Mouse (Mus musculus) cortical plate, adult 2 months (tissue): ENCODE results near the gene Adcy9. TPM values are rescaled to one million over a fixed set of nuclear protein-coding genes. Genes with fewer than 3 reads are reported as not detected.
A peak's percentile ranks its signal among the peaks of the same experiment; 100 is the strongest.

Source experiments
- H3K27ac ChIP-seq: fragments of 200-500 bp; 2 replicates; pipeline ENCODE4 v1.5.1; 2012; ENCODE audit warnings: low read length, control low read depth, inconsistent platforms; ENCODE audit not compliant: insufficient read depth
- H3K4me1 ChIP-seq: fragments of 200-500 bp; 2 replicates; pipeline ENCODE4 v1.6.1; 2011; ENCODE audit warnings: low read length; ENCODE audit not compliant: control insufficient read depth, insufficient read depth
- H3K4me3 ChIP-seq: fragments of 200-500 bp; 2 replicates; pipeline ENCODE4 v1.5.1; 2011; ENCODE audit warnings: mild to moderate bottlenecking, low read length, control low read depth; ENCODE audit not compliant: insufficient read depth
- CTCF ChIP-seq: fragments of 200-500 bp; IDR thresholded peaks from 2 replicates; pipeline ENCODE4 v1.5.1; 2011; ENCODE audit warnings: mild to moderate bottlenecking, control low read depth, low read length; ENCODE audit not compliant: insufficient read depth; ENCODE audit errors: extremely low read depth
- POLR2A ChIP-seq: fragments of 200-500 bp; IDR thresholded peaks from 2 replicates; pipeline ENCODE4 v1.6.1; 2011; ENCODE audit warnings: mild to moderate bottlenecking, low read length, control low read depth; ENCODE audit not compliant: insufficient read depth; ENCODE audit errors: extremely low read depth
- polyA plus RNA-seq: library from polyadenylated mRNA; depleted of rRNA; stranded (reverse); fragments of >200 nt; gene quantifications from 2 replicates; pipeline ENCODE4 v1.2.3, GENCODE M21; 2012

The Adcy9 gene
- polyA plus RNA-seq, 1 experiment, result 29.7 TPM

DNA sequence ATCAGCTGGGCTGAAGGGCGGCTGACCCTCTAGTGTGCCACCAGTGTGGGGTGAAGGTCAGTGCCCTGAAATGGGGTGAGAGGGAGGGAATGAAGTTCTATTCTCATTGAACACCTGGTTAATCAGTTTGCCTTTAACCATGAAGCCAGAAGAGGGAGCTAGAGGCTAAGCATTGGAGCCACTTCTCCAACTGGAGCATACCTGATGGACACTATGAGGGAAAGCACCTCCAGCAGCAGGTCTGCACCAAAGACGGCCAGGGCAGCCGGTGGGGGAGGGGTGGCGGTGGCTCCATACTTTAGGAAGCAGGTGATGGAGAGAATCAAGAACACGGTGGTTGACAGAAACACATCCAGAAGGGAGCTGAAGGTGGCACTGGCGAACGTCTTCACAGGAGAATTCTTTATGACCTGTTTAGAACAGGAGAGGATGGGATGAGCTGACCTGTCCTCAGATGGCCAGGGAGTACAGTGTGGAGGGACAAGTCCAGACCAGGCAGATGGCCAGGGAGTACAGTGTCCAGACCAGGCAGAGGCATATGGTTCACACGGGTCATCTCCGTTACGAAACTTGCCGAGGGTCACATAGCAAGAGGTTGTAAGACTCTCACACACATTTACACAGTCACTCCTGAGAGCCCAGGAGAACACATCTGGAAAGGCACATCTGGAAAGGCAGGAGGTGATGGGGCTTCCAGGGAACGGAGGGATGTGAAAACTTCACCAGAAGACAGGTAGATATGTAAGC lies 115.9 kb downstream of the Adcy9 start:
- no peak overlapping the region for H3K27ac ChIP-seq
- no peak for TF ChIP-seq POLR2A
- peak; percentile 56 for TF ChIP-seq CTCF
- H3K4me3 ChIP-seq, result no peak overlapping the region
- no peaks in the 10 kb centered on the region for H3K4me1 ChIP-seq

GRCm38 (mm10) chr16:4303554-4303953 lies 116.7 kb downstream of the Adcy9 start:
- Histone ChIP-seq H3K4me3 (no peak overlapping the region), H3K4me1 (no peaks in the 10 kb centered on the region), H3K27ac (no peak overlapping the region)
- TF ChIP-seq POLR2A, result no peak
- no peak for TF ChIP-seq CTCF

DNA sequence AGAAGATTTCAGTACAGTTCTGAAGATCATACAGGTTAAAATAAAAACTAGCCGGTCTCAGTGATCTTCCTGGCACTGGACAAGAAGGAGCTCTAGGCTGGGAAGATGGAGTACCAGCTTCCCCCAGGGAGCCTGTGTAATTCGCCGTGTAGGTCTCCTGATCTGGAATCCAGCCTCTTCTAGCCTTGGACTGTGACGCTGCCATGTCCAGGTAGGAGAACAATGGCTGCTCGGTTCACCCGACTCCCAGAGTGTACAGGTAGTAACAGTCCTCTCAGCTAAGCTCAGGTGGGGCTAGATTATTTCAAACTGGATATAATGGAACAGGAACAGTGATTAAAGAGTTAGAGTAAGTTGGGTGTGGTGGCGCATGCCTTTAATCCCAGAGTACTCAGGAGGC lies 120.0 kb downstream of the Adcy9 start:
- TF ChIP-seq CTCF, result no peak
- TF ChIP-seq POLR2A, result no peak

GRCm38 (mm10) chr16:4293259-4293658 lies 127.0 kb downstream of the Adcy9 start:
- Histone ChIP-seq H3K4me1 (no peaks in the 10 kb centered on the region), H3K27ac (no peak overlapping the region), H3K4me3 (no peak overlapping the region)
- no peak for TF ChIP-seq CTCF
- no peak for TF ChIP-seq POLR2A

More for the DNA sequence above, 120.0 kb downstream of the Adcy9 start:
- Histone ChIP-seq H3K4me3 (no peak overlapping the region), H3K4me1 (no peaks in the 10 kb centered on the region), H3K27ac (no peak overlapping the region)

- H3K27ac ChIP-seq, result no peak overlapping the region
- TF ChIP-seq CTCF, result peak; percentile 14; the same call in 1 of the 2 replicates
- TF ChIP-seq POLR2A, result no peak
- no peak overlapping the region for H3K4me3 ChIP-seq
- H3K4me1 ChIP-seq, result no peaks in the 10 kb centered on the region
These were observed 130.8 kb downstream of the Adcy9 start for GRCm38 (mm10) chr16:4289507-4289906.

GRCm38 (mm10) chr16:4286593-4286992 lies 133.7 kb downstream of the Adcy9 start:
- H3K4me3 ChIP-seq, result no peak overlapping the region
- no peak overlapping the region for H3K27ac ChIP-seq
- TF ChIP-seq POLR2A, result no peak
- no peak for TF ChIP-seq CTCF
- H3K4me1 ChIP-seq, result no peaks in the 10 kb centered on the region

GRCm38 (mm10) chr16:4285257-4285656 lies 135.0 kb downstream of the Adcy9 start:
- Histone ChIP-seq H3K27ac (no peak overlapping the region), H3K4me3 (no peak overlapping the region), H3K4me1 (no peaks in the 10 kb centered on the region)
- TF ChIP-seq POLR2A, result no peak
- peak; percentile 54; the same call in 1 of the 2 replicates for TF ChIP-seq CTCF

DNA sequence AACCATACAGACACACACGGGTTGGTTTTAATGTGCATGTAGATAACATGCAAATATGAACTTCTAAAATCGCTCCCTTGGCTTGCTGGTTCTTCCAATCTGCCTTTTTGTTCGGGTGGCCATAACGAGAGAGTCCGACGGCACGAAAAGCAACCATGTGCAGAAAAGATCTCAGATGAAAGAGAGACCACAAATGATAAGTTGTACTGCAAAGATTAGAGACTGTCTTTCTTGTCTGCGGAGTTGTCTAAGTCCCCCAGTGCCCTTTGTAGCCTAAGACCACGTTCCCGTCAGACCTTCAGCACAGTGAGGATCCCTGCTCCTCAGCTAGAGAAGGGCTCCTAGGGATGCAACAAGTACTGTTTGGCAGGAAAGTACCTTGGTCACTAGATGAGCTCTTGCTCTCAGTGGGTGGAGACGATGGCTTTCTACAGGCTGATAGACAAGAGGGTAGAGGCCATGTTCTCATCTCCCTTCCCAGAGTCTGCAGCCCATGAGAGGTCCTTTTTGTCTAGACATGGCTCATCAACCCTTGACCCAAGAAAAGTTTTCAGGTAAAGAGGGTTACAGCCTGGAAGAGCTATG lies 136.9 kb downstream of the Adcy9 start:
- H3K4me1 ChIP-seq, result no peaks in the 10 kb centered on the region
- TF ChIP-seq CTCF (no peak), POLR2A (no peak)
- H3K27ac ChIP-seq, result no peak overlapping the region

DNA sequence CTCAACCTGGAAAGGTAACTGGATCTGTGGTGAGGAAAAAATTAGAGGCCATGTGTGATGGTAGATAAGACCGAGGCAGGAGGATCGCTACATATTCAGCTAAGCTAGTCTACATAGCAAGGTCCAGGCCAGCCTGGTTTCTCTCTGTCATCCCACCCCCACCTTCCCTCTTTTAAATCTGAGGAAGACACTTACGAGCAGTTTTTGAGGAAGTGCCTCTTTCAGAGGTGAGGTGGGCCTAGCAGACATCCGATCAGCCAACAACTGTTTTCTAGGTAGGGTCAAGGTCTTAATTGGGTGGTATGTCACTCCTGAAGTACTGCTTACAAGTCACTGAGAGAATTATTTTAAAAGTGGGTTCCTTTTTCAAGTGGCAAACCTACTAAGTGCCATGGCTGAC lies 138.8 kb downstream of the Adcy9 start:
- TF ChIP-seq CTCF (no peak), POLR2A (no peak)
- Histone ChIP-seq H3K4me3 (no peak overlapping the region), H3K27ac (no peak overlapping the region), H3K4me1 (no peaks in the 10 kb centered on the region)

More for the DNA sequence above, 136.9 kb downstream of the Adcy9 start:
- no peak overlapping the region for H3K4me3 ChIP-seq

- no peaks in the 10 kb centered on the region for H3K4me1 ChIP-seq
- H3K27ac ChIP-seq, result no peak overlapping the region
- no peak for TF ChIP-seq CTCF
- TF ChIP-seq POLR2A, result no peak
- no peak overlapping the region for H3K4me3 ChIP-seq
These were observed 139.3 kb downstream of the Adcy9 start for GRCm38 (mm10) chr16:4280949-4281348.
